Mouse (Mus musculus) cerebellum, adult 2 months (tissue): ENCODE results near the gene Ddr1.

Experiments used
- CTCF ChIP-seq: fragments of 200-500 bp; IDR thresholded peaks from 2 replicates; pipeline ENCODE4 v1.5.1; 2011; ENCODE audit warnings: low read depth, mild to moderate bottlenecking, control low read depth, low read length, moderate library complexity, borderline replicate concordance; ENCODE audit not compliant: insufficient read depth
- POLR2A ChIP-seq: fragments of 200-500 bp; IDR thresholded peaks from 2 replicates; pipeline ENCODE4 v1.6.1; 2011; ENCODE audit warnings: low read length, control low read depth, borderline replicate concordance; ENCODE audit not compliant: insufficient read depth

GRCm38 (mm10) chr17:35727471-35728205 lies 23.2 kb upstream of the Ddr1 start:
- TF ChIP-seq CTCF = no peak
- no peak for TF ChIP-seq POLR2A
